Mouse (Mus musculus) small intestine, adult 2 months (tissue): ENCODE measurements around the gene Dennd6a.

Experiments
- CTCF ChIP-seq: fragments of 200-500 bp; IDR thresholded peaks from 2 replicates; pipeline ENCODE4 v1.5.1; 2012; ENCODE audit warnings: low read depth, mild to moderate bottlenecking, control low read depth, inconsistent platforms, low read length, moderate library complexity, mixed read lengths; ENCODE audit not compliant: insufficient replicate concordance, insufficient read length; ENCODE audit errors: extremely low read depth
- POLR2A ChIP-seq: fragments of 200-500 bp; IDR thresholded peaks from 2 replicates; pipeline ENCODE4 v1.6.1; 2012; ENCODE audit warnings: low read depth, mild to moderate bottlenecking, control low read depth, inconsistent platforms, low read length, moderate library complexity

DNA sequence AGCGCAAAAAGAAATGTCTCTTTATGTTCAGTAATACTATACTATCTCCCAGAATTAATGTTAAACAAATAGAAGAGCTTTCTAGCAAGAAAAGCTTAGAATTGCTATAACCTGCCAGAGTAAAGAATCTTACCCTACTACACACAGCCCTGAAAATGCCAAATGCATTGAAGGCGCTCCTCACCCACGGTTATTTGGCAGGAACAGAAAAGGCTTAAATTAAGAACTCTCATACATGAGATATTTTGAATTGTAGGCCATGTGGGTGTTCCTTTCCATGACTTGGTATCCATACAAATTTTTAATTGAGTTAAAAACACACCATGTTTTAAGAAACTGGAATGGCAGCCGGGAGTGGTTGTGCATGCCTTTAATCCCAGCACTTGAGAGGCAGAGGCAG is 34.4 kb upstream of the Dennd6a start:
- TF ChIP-seq POLR2A, result no peak
- no peak for TF ChIP-seq CTCF
